Mouse (Mus musculus) limb, embryonic 14.5 days (tissue): ENCODE results near the gene Trub2. TPM values are rescaled to one million over a fixed set of nuclear protein-coding genes. Genes with fewer than 3 reads are reported as not detected.

Source experiments
- ATAC-seq: fragments of 200-750 bp; cut with Nextera tagmentation; 2 replicates; pipeline ENCODE4 v1.8.0; 2017; ENCODE audit warnings: low read depth, moderate number of reproducible peaks, moderate TSS enrichment; ENCODE audit not compliant: low FRiP score
- DNase-seq: peaks from one replicate; pipeline ENCODE4 v3.0.0-alpha.2; 2015; ENCODE audit warnings: low spot score
- H3K27ac ChIP-seq: fragments of 300-500 bp; sonication (generic); replicated peaks from 2 replicates; pipeline ENCODE4 v1.5.1; 2014; ENCODE audit warnings: low read depth, mild to moderate bottlenecking, low read length, moderate library complexity, mixed read lengths
- H3K27me3 ChIP-seq: fragments of 300-500 bp; sonication (generic); 2 replicates; pipeline ENCODE4 v1.6.1; 2014; ENCODE audit warnings: low read length, mixed read lengths; ENCODE audit not compliant: control insufficient read depth, insufficient read depth
- H3K36me3 ChIP-seq: fragments of 300-500 bp; sonication (generic); 2 replicates; pipeline ENCODE4 v1.6.1; 2014; ENCODE audit warnings: mild to moderate bottlenecking, low read length, moderate library complexity, mixed read lengths; ENCODE audit not compliant: control insufficient read depth, insufficient read depth
- H3K4me1 ChIP-seq: fragments of 300-500 bp; sonication (generic); 2 replicates; pipeline ENCODE4 v1.6.1; 2014; ENCODE audit warnings: antibody characterized with exemption, low read length, mixed read lengths; ENCODE audit not compliant: control insufficient read depth, insufficient read depth
- H3K4me2 ChIP-seq: fragments of 300-500 bp; sonication (generic); replicated peaks from 2 replicates; pipeline ENCODE4 v1.6.1; 2014; ENCODE audit warnings: low read depth, mild to moderate bottlenecking, low read length, moderate library complexity; ENCODE audit not compliant: severe bottlenecking
- H3K4me3 ChIP-seq: fragments of 300-500 bp; sonication (generic); replicated peaks from 2 replicates; pipeline ENCODE4 v1.5.1; 2014; ENCODE audit warnings: low read length
- H3K9ac ChIP-seq: fragments of 300-500 bp; sonication (generic); 2 replicates; pipeline ENCODE4 v1.6.1; 2014; ENCODE audit warnings: mild to moderate bottlenecking, low read depth, low read length, moderate library complexity; ENCODE audit not compliant: severe bottlenecking
- H3K9me3 ChIP-seq: fragments of 300-500 bp; sonication (generic); 2 replicates; pipeline ENCODE4 v1.6.1; 2016; ENCODE audit warnings: low read length; ENCODE audit not compliant: control insufficient read depth
- POLR2A ChIP-seq: fragments of 200-500 bp; IDR thresholded peaks from 2 replicates; pipeline ENCODE4 v1.8.0; 2012; ENCODE audit warnings: inconsistent platforms, mild to moderate bottlenecking, moderate library complexity, borderline replicate concordance; ENCODE audit not compliant: insufficient read depth, insufficient read length; ENCODE audit errors: extremely low read depth
- WGBS: fragments of 180-500 bp; shearing (Covaris S2); extraction: QIAGEN DNeasy Blood & Tissue Kit; methylation state at CpG from one replicate; pipeline ENCODE4 v1.1.7; 2014; 5-methylcytosine and 5-hydroxymethylcytosine counted together
- polyA plus RNA-seq, 2 experiments: library from polyadenylated mRNA; depleted of rRNA in 1 of 2; stranded (reverse) in 1 of 2; unstranded in 1 of 2; fragments of >200 nt; fragmentation: Nextera tagmentation in 1 of 2; extraction: Ambion mirVana in 1 of 2; gene quantifications; 2 replicates each; pipeline versions ENCODE4 v1.2.1 to v1.2.3; 2012 to 2014

Gene Trub2
- polyA plus RNA-seq, 2 experiments = 24.2 to 45.8 TPM

- Histone ChIP-seq H3K4me3 (no peak overlapping the region), H3K9ac (no peak overlapping the region), H3K27me3 (no peaks in the 10 kb centered on the region), H3K36me3 (peaks cover 77% of the 10 kb centered on the region), H3K4me2 (no peak overlapping the region), H3K9me3 (no peaks in the 10 kb centered on the region), H3K4me1 (no peaks in the 10 kb centered on the region), H3K27ac (no peak overlapping the region)
- DNase-seq = no peak
- 85% methylated on average over 12 of the region's 12 CpGs for WGBS
- TF ChIP-seq POLR2A = no peak
- no peak for ATAC-seq
These were observed 50.9 kb downstream of the Trub2 start for GRCm38 (mm10) chr2:29737209-29737925.

- Histone ChIP-seq H3K36me3 (peaks cover 89% of the 10 kb centered on the region), H3K4me3 (no peak overlapping the region), H3K4me1 (no peaks in the 10 kb centered on the region), H3K9me3 (no peaks in the 10 kb centered on the region), H3K4me2 (no peak overlapping the region), H3K9ac (no peak overlapping the region), H3K27me3 (no peaks in the 10 kb centered on the region), H3K27ac (no peak overlapping the region)
- DNase-seq (no peak), ATAC-seq (no peak)
- 90% methylated on average over 12 of the region's 12 CpGs for WGBS
- TF ChIP-seq POLR2A = no peak
These were observed 52.6 kb downstream of the Trub2 start for GRCm38 (mm10) chr2:29735708-29736107.

GRCm38 (mm10) chr2:29733348-29733747 is 55.0 kb downstream of the Trub2 start:
- 100% methylated on average over 4 of the region's 5 CpGs for WGBS
- no peak overlapping the region for H3K27ac ChIP-seq
- no peak for DNase-seq
- H3K9ac ChIP-seq = no peak overlapping the region
- TF ChIP-seq POLR2A = no peak
- ATAC-seq = no peak
- peaks cover 85% of the 10 kb centered on the region for H3K36me3 ChIP-seq
- no peaks in the 10 kb centered on the region for H3K27me3 ChIP-seq
- no peak overlapping the region for H3K4me3 ChIP-seq
- H3K4me2 ChIP-seq = no peak overlapping the region
- H3K4me1 ChIP-seq = no peaks in the 10 kb centered on the region
- no peaks in the 10 kb centered on the region for H3K9me3 ChIP-seq

- H3K36me3 ChIP-seq = peaks cover 85% of the 10 kb centered on the region
- H3K4me3 ChIP-seq = no peak overlapping the region
These were observed 55.7 kb downstream of the Trub2 start for GRCm38 (mm10) chr2:29732559-29732958.

GRCm38 (mm10) chr2:29731545-29731944 is 56.8 kb downstream of the Trub2 start:
- WGBS = 54% methylated on average over 3 of the region's 3 CpGs
- no peaks in the 10 kb centered on the region for H3K27me3 ChIP-seq
- no peaks in the 10 kb centered on the region for H3K4me1 ChIP-seq
- no peaks in the 10 kb centered on the region for H3K9me3 ChIP-seq
- DNase-seq (no peak), ATAC-seq (no peak)
- H3K9ac ChIP-seq = no peak overlapping the region
- no peak overlapping the region for H3K4me3 ChIP-seq
- TF ChIP-seq POLR2A = no peak
- H3K4me2 ChIP-seq = no peak overlapping the region
- H3K27ac ChIP-seq = no peak overlapping the region
- H3K36me3 ChIP-seq = peaks cover 84% of the 10 kb centered on the region

More at GRCm38 (mm10) chr2:29732559-29732958, 55.7 kb downstream of the Trub2 start:
- ATAC-seq (no peak), DNase-seq (no peak)
- no peaks in the 10 kb centered on the region for H3K4me1 ChIP-seq
- no peak overlapping the region for H3K27ac ChIP-seq
- 92% methylated on average over 10 of the region's 10 CpGs for WGBS
- H3K27me3 ChIP-seq = no peaks in the 10 kb centered on the region
- H3K4me2 ChIP-seq = no peak overlapping the region
- TF ChIP-seq POLR2A = no peak
- H3K9ac ChIP-seq = no peak overlapping the region
- H3K9me3 ChIP-seq = no peaks in the 10 kb centered on the region
